ENCODE assay signal across 11 mouse cellular contexts in the genomic region with DNA sequence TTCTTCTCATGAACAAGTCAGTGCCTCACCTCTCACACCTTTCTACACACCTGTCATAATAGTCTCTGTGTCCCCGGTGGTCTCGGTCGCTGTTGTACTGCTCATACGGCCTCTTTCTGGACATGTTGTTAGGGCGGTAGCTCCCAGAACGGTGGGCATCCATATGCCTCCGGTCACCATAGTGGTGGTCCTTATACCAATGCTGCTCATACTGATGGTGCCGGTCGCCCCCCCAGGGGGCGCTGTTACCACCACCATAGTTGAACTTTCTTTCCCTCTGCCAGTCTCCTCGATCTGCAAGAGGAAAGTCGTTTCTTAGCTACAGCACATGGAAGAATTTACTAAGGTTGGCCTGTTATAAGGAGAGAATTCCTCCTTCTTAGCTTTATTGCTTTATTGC.
A peak's percentile ranks its signal among the peaks of the same experiment; 100 is the strongest.
DNase-seq lines count a peak whose midpoint lies in the region; ATAC-seq and TF ChIP-seq lines count a peak whose summit lies in the region.
"Had no signal": no experiment of that assay in that cellular context is flagged by ENCODE, and none has a peak within 500 bp of the region (broad histone marks: within the 10 kb centered on the region; RNA-seq: fewer than 3 reads in every experiment).

No protein-coding gene starts in this region.

- no peaks in the 10 kb centered on the region for H3K27me3 ChIP-seq in hindbrain, embryonic 10.5 days (ENCODE audit: insufficient read depth, poor library complexity, severe bottlenecking)
- no peaks in the 10 kb centered on the region for H3K27me3 ChIP-seq in hindbrain, embryonic 14.5 days (ENCODE audit: control insufficient read depth, insufficient read depth, low read length)
- H3K27me3 ChIP-seq: limb, embryonic 15.5 days had no signal

- ATAC-seq in hindbrain, embryonic 14.5 days (ENCODE audit: low FRiP score): no peak

- peak; percentile 37 for DNase-seq in hindbrain, embryonic 10.5 days (ENCODE audit: low spot score)
- no peak for DNase-seq in hindbrain, embryonic 14.5 days (ENCODE audit: low spot score)
- peak; percentile 59 for DNase-seq in retina, embryonic 14.5 days (ENCODE audit: low spot score)
- DNase-seq in retina, postnatal 1 day: no peak
- peak; percentile 24 for DNase-seq in thymus, postnatal 0 days (ENCODE audit: low spot score)
- DNase-seq in layer of hippocampus, adult 8-10 months (ENCODE audit: low spot score in 2 of 2): no peak
- no peak for DNase-seq in frontal cortex, postnatal 36 days (ENCODE audit: low spot score in 2 of 2)
- DNase-seq: adrenal gland, postnatal 25 days had no signal

- TF ChIP-seq POLR2A in cortical plate, adult 2 months (IDR thresholded peaks at IDR 0.05; ENCODE audit: extremely low read depth, insufficient read depth, low read length): no peak

- H3K36me3 ChIP-seq in hindbrain, embryonic 10.5 days: peaks cover 85% of the 10 kb centered on the region
- peaks cover 80% of the 10 kb centered on the region for H3K36me3 ChIP-seq in hindbrain, embryonic 14.5 days (replicated peaks; ENCODE audit: control insufficient read depth, insufficient read depth)

- no peaks in the 10 kb centered on the region for H3K9me3 ChIP-seq in hindbrain, embryonic 10.5 days
- H3K9me3 ChIP-seq in hindbrain, embryonic 14.5 days (ENCODE audit: control insufficient read depth, low read length): no peaks in the 10 kb centered on the region
- H3K9me3 ChIP-seq: limb, embryonic 15.5 days had no signal

- H3K27ac ChIP-seq in hindbrain, embryonic 10.5 days: no peak overlapping the region
- H3K27ac ChIP-seq in hindbrain, embryonic 14.5 days: no peak overlapping the region
- no peak overlapping the region for H3K27ac ChIP-seq in cortical plate, adult 2 months (ENCODE audit: insufficient read depth, low read length)

- 78% methylated on average over 12 of the region's 12 CpGs for WGBS in hindbrain, embryonic 10.5 days
- 82% methylated on average over 12 of the region's 12 CpGs for WGBS in hindbrain, embryonic 14.5 days

- no peak overlapping the region for H3K4me2 ChIP-seq in hindbrain, embryonic 14.5 days (replicated peaks)
- H3K4me2 ChIP-seq: limb, embryonic 15.5 days had no signal

- no peak overlapping the region for H3K9ac ChIP-seq in hindbrain, embryonic 14.5 days
- H3K9ac ChIP-seq: limb, embryonic 15.5 days had no signal

- TF ChIP-seq CTCF in cortical plate, adult 2 months (IDR thresholded peaks at IDR 0.05; ENCODE audit: extremely low read depth, insufficient read depth, low read length): peak; percentile 24; the same call in 1 of the 2 replicates

- H3K4me1 ChIP-seq in hindbrain, embryonic 10.5 days (replicated peaks): no peaks in the 10 kb centered on the region
- H3K4me1 ChIP-seq in hindbrain, embryonic 14.5 days (replicated peaks; ENCODE audit: control insufficient read depth, insufficient read depth, low read length): no peaks in the 10 kb centered on the region
- H3K4me1 ChIP-seq in cortical plate, adult 2 months (ENCODE audit: control insufficient read depth, insufficient read depth, low read length): peaks cover 6% of the 10 kb centered on the region
- H3K4me1 ChIP-seq: limb, embryonic 15.5 days had no signal

- no peak overlapping the region for H3K4me3 ChIP-seq in hindbrain, embryonic 10.5 days
- no peak overlapping the region for H3K4me3 ChIP-seq in hindbrain, embryonic 14.5 days (replicated peaks; ENCODE audit: low read length)
- no peak overlapping the region for H3K4me3 ChIP-seq in cortical plate, adult 2 months (ENCODE audit: insufficient read depth, low read length)
- H3K4me3 ChIP-seq: erythroblast, embryonic 14.5 days; limb, embryonic 15.5 days had no signal

Comparison
In these comparisons a context has a peak if more than half of its experiments do, and no peak if none do; other contexts are left out.
1. DNase-seq: peak in hindbrain, embryonic 10.5 days (single experiment), retina, embryonic 14.5 days (single experiment) and thymus, postnatal 0 days (single experiment); none in hindbrain, embryonic 14.5 days (single experiment), retina, postnatal 1 day (single experiment), layer of hippocampus, adult 8-10 months (0 of 2) and frontal cortex, postnatal 36 days (0 of 2).